Mouse (Mus musculus) myocyte (in vitro differentiated cells): ENCODE results near the gene Rsph14.

Experiments used
- POLR2A ChIP-seq: IDR thresholded peaks from one replicate; pipeline ENCODE4 v1.6.1; 2011; ENCODE audit warnings: low read depth, mild to moderate bottlenecking, control low read depth, moderate library complexity; ENCODE audit not compliant: insufficient read length
- POLR2AphosphoS2 ChIP-seq: IDR thresholded peaks from one replicate; pipeline ENCODE4 v1.6.1; 2011; ENCODE audit warnings: low read depth, control low read depth; ENCODE audit not compliant: insufficient read length

- no peak for TF ChIP-seq POLR2A
- TF ChIP-seq POLR2AphosphoS2 = no peak
Observed at GRCm38 (mm10) chr10:75062621-75063020, 30.2 kb upstream of the Rsph14 start.
